Mouse (Mus musculus) kidney, embryonic 14.5 days (tissue): ENCODE results near the gene Sdhaf4. TPM values are rescaled to one million over a fixed set of nuclear protein-coding genes. Genes with fewer than 3 reads are reported as not detected.

Experiments used
- ATAC-seq: fragments of 200-750 bp; cut with Nextera tagmentation; 2 replicates; pipeline ENCODE4 v1.8.0; 2017; ENCODE audit warnings: moderate number of reproducible peaks, mild to moderate bottlenecking, moderate TSS enrichment, moderate library complexity; ENCODE audit not compliant: low FRiP score, low TSS enrichment
- H3K27ac ChIP-seq: fragments of 300-500 bp; sonication (generic); 2 replicates; pipeline ENCODE4 v1.5.1; 2014; ENCODE audit warnings: low read depth, mild to moderate bottlenecking, low read length, moderate library complexity, mixed read lengths
- H3K27me3 ChIP-seq: fragments of 300-500 bp; sonication (generic); 2 replicates; pipeline ENCODE4 v1.6.1; 2014; ENCODE audit warnings: mild to moderate bottlenecking, low read length; ENCODE audit not compliant: control insufficient read depth, insufficient read depth
- H3K36me3 ChIP-seq: fragments of 300-500 bp; sonication (generic); 2 replicates; pipeline ENCODE4 v1.6.1; 2014; ENCODE audit warnings: low read length, mixed read lengths; ENCODE audit not compliant: control insufficient read depth, insufficient read depth
- H3K4me1 ChIP-seq: fragments of 300-500 bp; sonication (generic); 2 replicates; pipeline ENCODE4 v1.6.1; 2014; ENCODE audit warnings: low read length, mixed read lengths; ENCODE audit not compliant: control insufficient read depth, insufficient read depth
- H3K4me2 ChIP-seq: fragments of 300-500 bp; sonication (generic); replicated peaks from 2 replicates; pipeline ENCODE4 v1.6.1; 2014; ENCODE audit warnings: low read depth, mild to moderate bottlenecking, low read length
- H3K4me3 ChIP-seq: fragments of 300-500 bp; sonication (generic); 2 replicates; pipeline ENCODE4 v1.5.1; 2014; ENCODE audit warnings: mild to moderate bottlenecking, low read length
- H3K9ac ChIP-seq: fragments of 300-500 bp; sonication (generic); 2 replicates; pipeline ENCODE4 v1.6.1; 2014; ENCODE audit warnings: low read depth, mild to moderate bottlenecking, low read length, moderate library complexity
- H3K9me3 ChIP-seq: fragments of 300-500 bp; sonication (generic); 2 replicates; pipeline ENCODE4 v1.6.1; 2016; ENCODE audit warnings: low read length; ENCODE audit not compliant: control insufficient read depth
- WGBS: fragments of 180-500 bp; shearing (Covaris S2); extraction: QIAGEN DNeasy Blood & Tissue Kit; methylation state at CpG from one replicate; pipeline ENCODE4 v1.1.7; 2014; 5-methylcytosine and 5-hydroxymethylcytosine counted together
- polyA plus RNA-seq: library from polyadenylated mRNA; unstranded; fragments of >200 nt; fragmentation: Nextera tagmentation; extraction: Ambion mirVana; gene quantifications from 2 replicates; pipeline ENCODE4 v1.2.1, GENCODE M21; 2014

Gene Sdhaf4
- polyA plus RNA-seq, 1 experiment from 2014 or later: 80.2 TPM

- no peaks in the 10 kb centered on the region for H3K9me3 ChIP-seq
- H3K9ac ChIP-seq: no peak overlapping the region
- no peaks in the 10 kb centered on the region for H3K27me3 ChIP-seq
- no peak for ATAC-seq
- no peaks in the 10 kb centered on the region for H3K4me1 ChIP-seq
- H3K36me3 ChIP-seq: no peaks in the 10 kb centered on the region
- H3K4me2 ChIP-seq: no peak overlapping the region
- H3K4me3 ChIP-seq: no peak overlapping the region
- WGBS: 92% methylated on average over 1 of the region's 1 CpGs
- no peak overlapping the region for H3K27ac ChIP-seq
Measured at GRCm38 (mm10) chr1:23966226-23966625, 39.2 kb downstream of the Sdhaf4 start.

- H3K4me3 ChIP-seq: peak overlapping the region; percentile 33
- WGBS: 20% methylated on average over 6 of the region's 6 CpGs
- H3K27ac ChIP-seq: no peak overlapping the region
- H3K27me3 ChIP-seq: no peaks in the 10 kb centered on the region
- H3K9me3 ChIP-seq: no peaks in the 10 kb centered on the region
- H3K4me2 ChIP-seq: peak overlapping the region; percentile 40
- ATAC-seq: peak; percentile 68; the same call in 1 of the 2 replicates
- no peak overlapping the region for H3K9ac ChIP-seq
- no peaks in the 10 kb centered on the region for H3K36me3 ChIP-seq
- no peaks in the 10 kb centered on the region for H3K4me1 ChIP-seq
Measured at GRCm38 (mm10) chr1:23959415-23959732, 46.1 kb downstream of the Sdhaf4 start.

GRCm38 (mm10) chr1:23958668-23959414 lies 46.6 kb downstream of the Sdhaf4 start:
- Histone ChIP-seq H3K9ac (no peak overlapping the region), H3K4me2 (peak overlapping the region; percentile 40), H3K4me3 (peak overlapping the region; percentile 33), H3K27me3 (no peaks in the 10 kb centered on the region), H3K9me3 (no peaks in the 10 kb centered on the region), H3K4me1 (no peaks in the 10 kb centered on the region), H3K27ac (no peak overlapping the region), H3K36me3 (no peaks in the 10 kb centered on the region)
- peak; percentile 85 for ATAC-seq
- WGBS: 14% methylated on average over 13 of the region's 13 CpGs

- H3K27ac ChIP-seq: no peak overlapping the region
- no peak for ATAC-seq
- no peaks in the 10 kb centered on the region for H3K27me3 ChIP-seq
- WGBS: 88% methylated on average over 6 of the region's 6 CpGs
- no peak overlapping the region for H3K4me2 ChIP-seq
- H3K9me3 ChIP-seq: no peaks in the 10 kb centered on the region
- H3K4me3 ChIP-seq: no peak overlapping the region
- H3K4me1 ChIP-seq: no peaks in the 10 kb centered on the region
- no peaks in the 10 kb centered on the region for H3K36me3 ChIP-seq
- H3K9ac ChIP-seq: no peak overlapping the region
Measured at GRCm38 (mm10) chr1:23958101-23958500, 47.4 kb downstream of the Sdhaf4 start.

- WGBS: 92% methylated on average over 4 of the region's 4 CpGs
- no peak overlapping the region for H3K4me2 ChIP-seq
- H3K36me3 ChIP-seq: no peaks in the 10 kb centered on the region
- no peaks in the 10 kb centered on the region for H3K27me3 ChIP-seq
- H3K4me1 ChIP-seq: no peaks in the 10 kb centered on the region
- ATAC-seq: no peak
- no peak overlapping the region for H3K27ac ChIP-seq
- no peak overlapping the region for H3K4me3 ChIP-seq
- no peak overlapping the region for H3K9ac ChIP-seq
- H3K9me3 ChIP-seq: no peaks in the 10 kb centered on the region
Measured at GRCm38 (mm10) chr1:23955539-23955938, 49.9 kb downstream of the Sdhaf4 start.

GRCm38 (mm10) chr1:23953921-23954320 lies 51.5 kb downstream of the Sdhaf4 start:
- no peaks in the 10 kb centered on the region for H3K9me3 ChIP-seq
- H3K27me3 ChIP-seq: no peaks in the 10 kb centered on the region
- H3K4me1 ChIP-seq: no peaks in the 10 kb centered on the region
- no peak overlapping the region for H3K9ac ChIP-seq
- H3K4me3 ChIP-seq: no peak overlapping the region
- H3K36me3 ChIP-seq: no peaks in the 10 kb centered on the region
- no peak overlapping the region for H3K4me2 ChIP-seq
- no peak for ATAC-seq
- H3K27ac ChIP-seq: no peak overlapping the region
- WGBS: 74% methylated on average over 13 of the region's 13 CpGs

- no peaks in the 10 kb centered on the region for H3K4me1 ChIP-seq
- no peaks in the 10 kb centered on the region for H3K27me3 ChIP-seq
- ATAC-seq: no peak
- no peaks in the 10 kb centered on the region for H3K36me3 ChIP-seq
- H3K4me2 ChIP-seq: no peak overlapping the region
- no peak overlapping the region for H3K27ac ChIP-seq
- no peak overlapping the region for H3K9ac ChIP-seq
- H3K4me3 ChIP-seq: no peak overlapping the region
- no peaks in the 10 kb centered on the region for H3K9me3 ChIP-seq
- WGBS: 82% methylated on average over 15 of the region's 15 CpGs
Measured at GRCm38 (mm10) chr1:23948778-23949699, 56.4 kb downstream of the Sdhaf4 start.

GRCm38 (mm10) chr1:23948290-23948689 lies 57.2 kb downstream of the Sdhaf4 start:
- 83% methylated on average over 7 of the region's 7 CpGs for WGBS
- no peaks in the 10 kb centered on the region for H3K9me3 ChIP-seq

More at GRCm38 (mm10) chr1:23948290-23948689, 57.2 kb downstream of the Sdhaf4 start:
- H3K27me3 ChIP-seq: no peaks in the 10 kb centered on the region
- no peaks in the 10 kb centered on the region for H3K4me1 ChIP-seq
- ATAC-seq: no peak
- no peak overlapping the region for H3K27ac ChIP-seq
- H3K9ac ChIP-seq: no peak overlapping the region
- no peak overlapping the region for H3K4me2 ChIP-seq
- no peak overlapping the region for H3K4me3 ChIP-seq
- no peaks in the 10 kb centered on the region for H3K36me3 ChIP-seq
